Mouse (Mus musculus) kidney, adult 11 months (tissue): ENCODE measurements at regions not wholly inside any gene's neighbourhood (a gene's known extent, or its start where the extent isn't known, plus 50 kb on each side); places are given as distances from the start of the nearest gene placed in this dataset.

Experiments
- DNase-seq: peaks from one replicate; pipeline ENCODE4 v3.0.0; 2022

- DNase-seq, result no peak
These were observed 720.7 kb downstream of the Cypt12 start for GRCm38 (mm10) chr3:18668936-18669335.

- no peak for DNase-seq
These were observed 722.0 kb downstream of the Cypt12 start for GRCm38 (mm10) chr3:18670203-18670700.

- no peak for DNase-seq
These were observed 723.5 kb downstream of the Cypt12 start for GRCm38 (mm10) chr3:18671681-18672080.

- no peak for DNase-seq
These were observed 735.3 kb downstream of the Cypt12 start for GRCm38 (mm10) chr3:18683346-18684101.

- no peak for DNase-seq
These were observed 747.0 kb downstream of the Cypt12 start for GRCm38 (mm10) chr3:18695113-18695792.

GRCm38 (mm10) chr3:18696981-18697660 is 748.9 kb downstream of the Cypt12 start:
- DNase-seq, result no peak

GRCm38 (mm10) chr3:18698106-18698505 is 749.9 kb downstream of the Cypt12 start:
- DNase-seq, result no peak

- DNase-seq, result no peak
These were observed 757.0 kb downstream of the Cypt12 start for GRCm38 (mm10) chr3:18705165-18705564.

GRCm38 (mm10) chr3:18705756-18706155 is 757.5 kb downstream of the Cypt12 start:
- no peak for DNase-seq

GRCm38 (mm10) chr3:18706356-18706755 is 758.1 kb downstream of the Cypt12 start:
- DNase-seq, result no peak

- DNase-seq, result no peak
These were observed 759.5 kb downstream of the Cypt12 start for GRCm38 (mm10) chr3:18707730-18708129.

GRCm38 (mm10) chr3:18711661-18712060 is 763.5 kb downstream of the Cypt12 start:
- no peak for DNase-seq

- DNase-seq, result no peak
These were observed 765.8 kb downstream of the Cypt12 start for GRCm38 (mm10) chr3:18713986-18714385.

- no peak for DNase-seq
These were observed 766.9 kb downstream of the Cypt12 start for GRCm38 (mm10) chr3:18714968-18715630.

GRCm38 (mm10) chr3:18715776-18716175 is 767.6 kb downstream of the Cypt12 start:
- no peak for DNase-seq

- no peak for DNase-seq
These were observed 777.3 kb downstream of the Cypt12 start for GRCm38 (mm10) chr3:18725507-18725906.

GRCm38 (mm10) chr3:18731251-18731650 is 783.0 kb downstream of the Cypt12 start:
- DNase-seq, result no peak

GRCm38 (mm10) chr3:18731674-18732073 is 783.5 kb downstream of the Cypt12 start:
- DNase-seq, result no peak

- no peak for DNase-seq
These were observed 785.3 kb downstream of the Cypt12 start for GRCm38 (mm10) chr3:18733540-18733939.

- DNase-seq, result no peak
These were observed 790.7 kb downstream of the Cypt12 start for GRCm38 (mm10) chr3:18738946-18739345.

- no peak for DNase-seq
These were observed 792.1 kb downstream of the Cypt12 start for GRCm38 (mm10) chr3:18740344-18740743.

GRCm38 (mm10) chr3:18743474-18743873 is 795.3 kb downstream of the Cypt12 start:
- no peak for DNase-seq

- no peak for DNase-seq
These were observed 796.0 kb downstream of the Cypt12 start for GRCm38 (mm10) chr3:18744216-18744615.
